Mouse (Mus musculus): ENCODE results near the gene Mapk10.

GRCm38 (mm10) chr5:103166755-103167154, 44.4 kb downstream of the Mapk10 start:
- TF ChIP-seq CTCF (IDR thresholded peaks at IDR 0.05; ENCODE audit: low read depth): no peak
- TF ChIP-seq EP300 (IDR thresholded peaks at IDR 0.05; ENCODE audit: low read depth): no peak

Data from heart, postnatal 0 days (tissue).